Mouse (Mus musculus) testis, postnatal 14 days (tissue): ENCODE measurements around the gene Rexo4.

Experiments
- DNase-seq: peaks from one replicate; pipeline ENCODE4 v3.0.0; 2021; ENCODE audit warnings: low spot score

The Rexo4 gene

DNA sequence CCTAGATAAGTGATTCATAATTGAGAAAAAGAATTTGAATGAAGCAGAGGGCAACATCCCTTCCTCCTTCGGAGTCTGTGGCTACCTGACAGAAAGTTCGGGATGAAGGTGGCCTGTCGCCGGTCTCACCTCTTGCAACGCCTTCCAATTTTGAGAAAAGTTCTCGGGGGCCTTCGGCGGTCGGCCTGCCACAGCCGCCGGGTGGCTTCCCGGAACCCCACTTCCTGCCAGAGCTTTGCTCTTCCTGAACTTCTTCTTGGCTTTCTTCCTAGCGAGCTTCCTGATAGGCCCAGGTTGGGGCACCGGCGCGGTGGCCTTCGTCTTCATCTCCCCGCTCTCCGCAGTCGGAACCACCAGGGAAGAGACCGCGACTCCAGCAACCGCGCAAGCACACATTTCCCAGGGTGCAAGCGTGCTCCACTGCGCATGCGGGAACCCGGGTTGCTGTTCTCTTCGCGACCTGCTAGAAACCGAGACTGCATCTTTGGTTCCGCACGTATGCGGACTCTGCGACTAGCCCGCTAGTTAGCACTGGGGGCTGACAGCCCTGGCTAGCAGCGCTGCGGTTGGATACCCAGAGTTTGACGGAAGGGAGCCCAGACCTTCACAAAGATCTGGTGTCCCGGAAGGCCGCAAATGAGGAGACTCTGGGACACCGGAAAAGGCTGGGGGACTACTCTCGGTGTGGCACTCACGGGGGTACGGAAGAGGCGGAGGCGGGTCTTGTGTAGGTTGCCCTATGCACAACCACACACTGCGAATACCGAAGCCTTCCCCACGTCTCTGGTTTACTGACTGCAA lies at the start of gene Rexo4:
Gene Rexo4, minus strand, starts transcription at position 464 of the 801 bp plus-strand sequence.
- peak; percentile 93 for DNase-seq

DNA sequence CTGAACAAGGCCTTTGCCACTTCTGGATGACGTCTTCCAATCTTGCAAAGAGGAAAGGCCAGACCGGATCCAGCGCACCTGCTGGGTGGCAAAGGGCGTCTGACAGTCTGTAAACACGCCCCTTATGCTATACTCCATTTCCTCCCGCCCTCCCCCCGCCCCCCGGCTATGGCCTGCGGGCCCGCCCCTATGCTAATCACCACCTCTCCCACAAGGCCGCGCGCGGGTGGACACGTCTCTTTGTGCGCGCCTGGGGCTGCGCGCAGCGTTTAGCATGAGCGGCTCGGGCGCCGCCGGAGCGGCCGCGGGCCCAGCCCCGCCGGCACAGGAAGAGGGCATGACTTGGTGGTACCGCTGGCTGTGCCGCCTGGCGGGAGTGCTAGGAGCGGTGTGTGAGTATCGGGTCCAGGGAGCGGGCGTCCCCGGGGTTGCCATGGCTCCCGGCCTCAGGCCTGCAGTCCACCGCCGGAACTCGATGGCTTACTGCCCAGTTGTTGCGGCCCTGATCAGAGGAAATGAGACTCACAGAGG lies 45.6 kb upstream of the Rexo4 start, which contains the start of gene Cacfd1:
Gene Cacfd1, plus strand, starts transcription at position 213 of the 531 bp plus-strand sequence.
- peak; percentile 86 for DNase-seq

DNA sequence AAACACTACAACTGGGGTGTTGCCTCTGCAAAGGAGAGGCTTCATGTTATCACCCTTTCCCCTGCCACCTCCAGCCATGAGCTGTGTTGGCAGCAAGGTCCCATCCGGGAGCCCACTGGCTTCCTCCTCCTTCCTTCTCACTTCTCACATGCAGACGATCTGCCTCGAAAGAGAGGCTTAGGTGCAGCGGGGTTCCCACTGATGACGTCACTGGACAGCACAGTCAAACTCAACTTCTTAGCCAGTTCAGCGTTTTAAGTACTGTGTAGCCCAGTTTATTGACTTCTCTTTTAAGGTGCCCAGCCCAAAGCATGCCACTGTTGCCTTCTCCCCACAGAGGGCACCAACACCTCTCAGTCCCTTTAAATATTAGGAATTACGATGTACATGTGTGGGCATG lies 43.5 kb upstream of the Rexo4 start:
- DNase-seq = no peak

DNA sequence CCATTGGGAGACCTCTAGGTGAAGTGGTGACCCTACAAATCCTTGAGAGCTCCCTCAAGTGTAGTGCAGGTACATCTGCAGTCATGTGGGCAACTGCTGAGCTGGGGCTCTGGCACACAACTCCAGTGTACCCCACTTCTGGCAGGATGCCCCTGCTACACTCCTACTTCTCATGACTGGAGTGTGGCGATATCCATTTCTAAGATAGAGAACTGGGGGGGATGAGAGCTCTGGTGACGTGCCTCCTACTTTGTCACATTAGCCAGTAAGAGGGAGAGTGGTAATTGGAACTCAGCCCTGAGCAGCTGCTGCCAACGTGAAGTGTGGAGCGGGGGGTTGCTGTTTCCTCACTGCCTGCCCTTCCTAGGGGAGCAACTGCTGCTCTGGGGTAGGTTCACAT lies 42.1 kb upstream of the Rexo4 start:
- DNase-seq = no peak

DNA sequence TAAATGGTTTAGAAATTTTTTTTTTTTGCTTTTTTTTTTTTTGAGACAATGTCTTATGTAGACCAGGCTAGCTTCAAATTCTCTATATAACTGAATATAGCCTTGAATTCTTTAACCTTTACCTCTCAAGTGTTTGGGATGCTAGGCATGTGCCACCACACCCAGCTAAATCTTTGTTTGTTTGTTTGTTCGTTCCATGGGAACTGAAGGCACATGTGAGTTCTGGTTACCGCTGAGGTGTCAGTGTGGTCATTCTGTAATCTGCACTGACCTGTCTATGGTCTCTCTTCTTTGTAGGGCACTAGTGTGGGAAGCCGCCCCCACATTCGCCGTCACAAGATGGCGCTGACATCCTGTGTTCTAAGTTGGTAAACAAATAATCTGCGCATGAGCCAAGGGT lies 33.8 kb upstream of the Rexo4 start:
- no peak for DNase-seq

- DNase-seq = no peak
These were observed 33.3 kb upstream of the Rexo4 start for GRCm38 (mm10) chr2:26997498-26997897.

GRCm38 (mm10) chr2:26993936-26994335 lies 29.8 kb upstream of the Rexo4 start:
- no peak for DNase-seq

GRCm38 (mm10) chr2:26984640-26985039 lies 20.5 kb upstream of the Rexo4 start:
- no peak for DNase-seq

DNA sequence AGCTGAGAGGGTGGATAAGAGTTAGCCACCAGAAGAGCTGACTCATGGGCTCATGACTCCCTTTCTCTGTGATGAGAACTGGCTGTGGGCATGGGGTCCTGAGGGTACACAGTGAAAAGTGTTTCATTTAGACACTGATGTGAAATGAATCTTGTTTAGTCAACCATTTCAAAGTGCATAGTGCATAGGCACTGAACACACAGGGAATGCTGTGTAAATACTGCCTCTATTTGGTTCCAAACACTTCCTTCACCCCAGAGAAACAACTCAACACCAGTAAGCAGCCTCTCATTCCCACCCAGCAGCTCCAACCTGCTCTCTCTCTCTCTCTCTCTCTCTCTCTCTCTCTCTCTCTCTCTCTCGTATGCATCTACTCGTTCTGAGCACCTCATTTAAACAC lies 20.0 kb upstream of the Rexo4 start:
- DNase-seq = no peak

GRCm38 (mm10) chr2:26980361-26980760 lies 16.2 kb upstream of the Rexo4 start:
- DNase-seq = no peak

- DNase-seq = no peak
These were observed 9.8 kb upstream of the Rexo4 start for GRCm38 (mm10) chr2:26973960-26974359.

DNA sequence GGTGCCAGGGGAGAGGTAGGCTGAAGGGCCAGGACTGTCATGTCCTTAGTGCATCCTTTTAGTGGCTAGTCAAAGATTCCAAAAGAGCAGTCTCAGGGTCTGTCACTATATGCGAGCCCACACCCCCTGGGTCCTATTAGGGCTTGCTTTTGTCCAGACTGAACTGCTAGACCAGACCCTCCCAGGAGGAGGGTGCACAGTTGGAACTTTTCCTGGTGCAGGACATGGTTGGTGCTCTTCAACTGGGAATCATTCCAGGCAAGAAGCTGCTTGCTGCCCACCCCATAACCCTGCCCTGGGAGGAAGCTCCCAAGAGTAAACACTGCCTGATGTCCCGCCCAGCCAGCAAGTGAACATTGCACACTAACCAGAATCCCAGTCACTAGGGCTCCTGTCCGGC lies 8.9 kb upstream of the Rexo4 start, which contains the start of gene Adamts13:
Gene Adamts13, plus strand, starts transcription at position 301 of the 400 bp plus-strand sequence.
- DNase-seq = no peak

- DNase-seq = no peak
These were observed 3.1 kb upstream of the Rexo4 start for GRCm38 (mm10) chr2:26967262-26967661.

GRCm38 (mm10) chr2:26964724-26965370 lies 661 bp upstream of the Rexo4 start:
- DNase-seq = no peak

GRCm38 (mm10) chr2:26960756-26961155 lies 3.4 kb downstream of the Rexo4 start:
- DNase-seq = no peak

DNA sequence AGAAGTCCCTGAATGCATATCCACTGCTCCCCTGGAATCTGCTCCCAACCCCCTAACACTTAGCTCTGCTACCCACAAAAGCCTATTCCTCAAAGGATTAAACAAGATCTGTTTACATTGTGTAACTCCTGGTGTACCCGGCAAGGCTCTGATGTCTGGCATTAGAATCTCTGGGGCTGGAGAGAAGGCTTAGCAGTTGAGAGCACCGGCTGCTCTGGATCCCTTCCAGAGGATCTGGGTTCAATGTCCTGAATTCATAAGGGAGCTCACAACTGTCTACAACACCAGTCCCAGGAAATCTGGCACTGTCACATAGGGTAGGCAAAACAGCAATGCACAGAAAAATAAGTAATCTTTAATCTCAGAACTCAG lies 6.7 kb downstream of the Rexo4 start:
- DNase-seq = no peak

DNA sequence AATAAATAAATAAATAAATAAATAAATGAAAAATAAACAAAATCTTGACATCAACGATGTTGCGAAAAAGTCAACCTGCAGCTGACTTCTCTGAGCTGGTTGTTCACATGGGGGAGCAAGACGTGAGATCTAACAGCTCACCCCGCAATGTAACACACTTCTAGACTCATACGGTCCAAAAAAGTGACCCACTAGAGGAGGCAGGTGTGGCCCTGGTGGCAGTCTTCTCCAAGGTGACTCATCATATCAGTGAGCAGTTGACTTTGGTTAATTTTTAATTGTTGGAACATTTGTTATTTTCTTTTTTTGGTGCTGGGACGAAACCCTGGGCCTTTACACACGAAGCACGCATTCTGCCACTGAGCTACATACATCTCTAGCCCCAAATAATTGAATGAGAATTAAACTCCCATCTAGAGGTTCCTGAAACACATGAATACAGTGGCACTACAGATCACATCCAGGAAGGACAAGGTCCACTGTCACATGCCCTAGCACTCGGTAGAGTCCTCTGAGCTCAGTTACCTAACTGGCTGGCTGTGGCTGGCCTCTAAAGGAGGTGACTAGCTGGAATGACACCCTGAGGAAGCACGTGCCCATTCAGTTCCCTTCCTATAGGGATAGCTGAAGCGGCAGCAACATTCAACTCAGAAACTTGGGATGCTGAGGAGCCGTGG lies 7.2 kb downstream of the Rexo4 start:
- DNase-seq = no peak

DNA sequence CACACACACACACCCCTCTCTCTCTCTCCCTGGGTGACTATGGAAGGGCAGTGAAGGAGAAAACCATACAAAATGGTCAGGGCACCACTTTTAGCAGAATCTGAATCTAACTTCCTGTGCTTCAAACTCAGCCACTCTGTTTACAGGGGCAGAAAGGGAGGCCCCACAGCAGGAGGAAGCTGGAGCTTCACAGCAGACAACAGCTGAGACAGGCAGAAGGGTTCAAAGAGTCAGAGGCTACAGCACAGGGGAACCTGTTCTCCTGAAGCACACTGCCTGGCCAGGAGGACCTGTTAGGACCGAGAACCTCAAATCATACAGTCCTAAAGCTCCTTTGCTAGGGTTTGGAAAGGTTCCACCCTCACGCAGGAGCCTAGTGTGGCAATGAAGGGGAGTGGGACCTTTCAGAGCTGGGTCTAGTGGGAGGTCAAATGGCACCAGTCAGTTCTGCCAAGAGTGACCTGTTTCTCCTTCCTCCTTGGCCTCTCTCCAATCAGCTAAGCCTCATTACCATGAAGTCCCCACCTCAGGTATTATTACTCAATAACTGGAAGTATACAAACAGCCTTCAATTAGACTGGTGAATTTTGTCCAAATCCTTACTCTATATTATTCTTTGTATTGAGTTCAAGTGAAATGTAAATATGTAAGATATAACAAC lies 9.3 kb downstream of the Rexo4 start:
- no peak for DNase-seq

GRCm38 (mm10) chr2:26952866-26953265 lies 11.3 kb downstream of the Rexo4 start:
- DNase-seq = no peak

DNA sequence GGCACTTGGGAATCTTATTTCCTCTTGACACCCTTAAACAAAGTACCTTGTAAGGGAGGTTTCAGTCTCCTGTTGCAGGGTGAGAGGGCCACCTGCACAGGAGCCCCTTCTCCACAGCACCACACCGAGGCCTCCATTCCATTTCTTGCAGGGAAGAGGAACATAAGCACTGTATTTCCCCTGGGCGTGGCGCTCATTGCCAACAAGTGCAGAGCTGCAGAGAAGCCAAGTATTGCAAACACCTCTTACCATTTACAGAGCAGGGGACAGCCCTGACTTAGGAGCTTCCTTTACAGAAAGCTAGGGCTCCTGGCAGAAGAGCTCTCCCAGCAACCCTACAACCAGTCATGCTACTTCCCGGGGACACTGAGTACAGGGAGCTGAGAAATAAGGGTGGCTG lies 12.0 kb downstream of the Rexo4 start:
- no peak for DNase-seq

DNA sequence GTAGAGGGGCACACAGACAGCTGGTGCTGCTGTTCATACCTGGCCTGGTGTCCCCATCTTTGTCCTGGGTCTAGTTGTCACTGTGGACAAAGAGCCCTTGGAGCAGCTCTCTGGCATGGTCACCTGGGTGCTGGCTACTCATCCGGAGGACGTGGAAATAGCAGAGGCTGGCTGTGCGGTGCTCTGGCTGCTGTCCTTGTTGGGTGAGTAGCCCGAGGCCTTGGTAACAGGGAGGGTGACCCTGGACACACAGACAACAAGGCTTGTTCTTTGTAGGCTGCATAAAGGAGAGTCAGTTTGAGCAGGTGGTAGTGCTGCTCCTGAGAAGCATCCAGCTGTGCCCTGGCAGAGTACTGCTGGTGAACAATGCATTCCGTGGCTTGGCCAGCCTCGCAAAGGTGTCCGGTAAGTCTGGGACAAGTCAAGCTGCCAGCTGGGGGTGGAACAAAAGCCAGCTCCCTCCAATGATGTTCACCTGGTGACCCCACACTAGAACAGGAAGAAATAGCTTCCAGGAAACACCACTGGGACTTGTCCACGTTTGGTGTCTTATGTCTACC lies 12.8 kb downstream of the Rexo4 start:
- DNase-seq = no peak

DNA sequence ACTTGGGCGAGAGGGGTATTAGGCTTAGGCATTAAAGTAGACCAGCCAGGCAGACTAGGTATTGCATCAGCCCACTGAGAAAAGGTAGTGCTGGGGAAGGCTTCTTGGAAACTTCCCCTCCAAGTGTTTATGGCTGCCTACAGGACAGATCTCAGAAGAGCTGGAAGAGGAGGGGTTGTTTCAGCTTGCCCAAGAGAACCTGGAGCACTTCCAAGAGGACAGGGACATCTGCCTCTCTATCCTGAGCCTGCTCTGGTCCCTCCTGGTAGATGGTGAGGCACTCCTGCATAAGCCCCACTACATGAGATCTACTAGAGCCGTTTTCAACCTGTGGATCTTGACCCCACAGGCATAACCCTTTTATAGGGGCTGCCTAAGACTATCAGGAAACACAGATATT lies 13.8 kb downstream of the Rexo4 start:
- DNase-seq = no peak
